Mouse (Mus musculus): ENCODE measurements around the gene Gm17079.
"Not testable (repeated sequence)": the region's sequence is repeated elsewhere in the genome, so short reads cannot be mapped to it uniquely, and the experiment has no call there.

The Gm17079 gene

GRCm38 (mm10) chr14:51695368-51695767 is at the start of gene Gm17079:
Gene Gm17079 (minus strand): TSS chr14:51695468.
- not testable (repeated sequence) for DNase-seq (ENCODE audit: low read depth, low spot score)

- DNase-seq (ENCODE audit: low read depth, low spot score) = no peak
Observed at GRCm38 (mm10) chr14:51740347-51741170, 45.3 kb upstream of the Gm17079 start.

- no peak for DNase-seq (ENCODE audit: low read depth, low spot score)
Observed at GRCm38 (mm10) chr14:51739150-51739993, 44.1 kb upstream of the Gm17079 start.

- DNase-seq (ENCODE audit: low read depth, low spot score) = no peak
Observed at GRCm38 (mm10) chr14:51738411-51739149, 43.3 kb upstream of the Gm17079 start.

GRCm38 (mm10) chr14:51737967-51738366 is 42.7 kb upstream of the Gm17079 start:
- no peak for DNase-seq (ENCODE audit: low read depth, low spot score)

- no peak for DNase-seq (ENCODE audit: low read depth, low spot score)
Observed at GRCm38 (mm10) chr14:51717083-51717482, 21.8 kb upstream of the Gm17079 start, which contains the start of gene Gm5800. Gene Gm5800 (minus strand): TSS chr14:51717183.

- no peak for DNase-seq (ENCODE audit: low read depth, low spot score)
Observed at GRCm38 (mm10) chr14:51677269-51677668, 18.0 kb downstream of the Gm17079 start.
